Mouse (Mus musculus) cerebellum, adult 9-10 months (tissue): Measurements from ENCODE around the gene Zfp982.
"Not testable (repeated sequence)": the region's sequence is repeated elsewhere in the genome, so short reads cannot be mapped to it uniquely, and the experiment has no call there.

Experiments used
- DNase-seq: peaks from one replicate; pipeline ENCODE4 v3.0.0; 2022

Gene Zfp982

GRCm38 (mm10) chr4:147492117-147492516 is at the start of gene Zfp982:
Gene Zfp982 (plus strand): TSS chr4:147492417.
- not testable (repeated sequence) for DNase-seq

GRCm38 (mm10) chr4:147442649-147443553 is 49.3 kb upstream of the Zfp982 start:
- DNase-seq = not testable (repeated sequence)

- not testable (repeated sequence) for DNase-seq
Observed at GRCm38 (mm10) chr4:147443554-147443927, 48.7 kb upstream of the Zfp982 start.

GRCm38 (mm10) chr4:147445371-147445770 is 46.8 kb upstream of the Zfp982 start:
- not testable (repeated sequence) for DNase-seq

GRCm38 (mm10) chr4:147448358-147448757 is 43.9 kb upstream of the Zfp982 start:
- DNase-seq = no peak

- DNase-seq = no peak
Observed at GRCm38 (mm10) chr4:147449099-147449581, 43.1 kb upstream of the Zfp982 start.

GRCm38 (mm10) chr4:147449986-147450385 is 42.2 kb upstream of the Zfp982 start:
- not testable (repeated sequence) for DNase-seq

- DNase-seq = not testable (repeated sequence)
Observed at GRCm38 (mm10) chr4:147467207-147467606, 25.0 kb upstream of the Zfp982 start.

- DNase-seq = not testable (repeated sequence)
Observed at GRCm38 (mm10) chr4:147498772-147499613, 6.8 kb downstream of the Zfp982 start.

GRCm38 (mm10) chr4:147509174-147509573 is 17.0 kb downstream of the Zfp982 start:
- DNase-seq = no peak

GRCm38 (mm10) chr4:147518981-147519380 is 26.8 kb downstream of the Zfp982 start:
- DNase-seq = no peak

- no peak for DNase-seq
Observed at GRCm38 (mm10) chr4:147520100-147520499, 27.9 kb downstream of the Zfp982 start.

- no peak for DNase-seq
Observed at GRCm38 (mm10) chr4:147525125-147525524, 32.9 kb downstream of the Zfp982 start.

- DNase-seq = no peak
Observed at GRCm38 (mm10) chr4:147530366-147530765, 38.1 kb downstream of the Zfp982 start.

- DNase-seq = not testable (repeated sequence)
Observed at GRCm38 (mm10) chr4:147535916-147536315, 43.7 kb downstream of the Zfp982 start.

- DNase-seq = no peak
Observed at GRCm38 (mm10) chr4:147537702-147538101, 45.5 kb downstream of the Zfp982 start.

- not testable (repeated sequence) for DNase-seq
Observed at GRCm38 (mm10) chr4:147539918-147540317, 47.7 kb downstream of the Zfp982 start, which contains the start of gene Gm16503. Gene Gm16503 (plus strand): TSS chr4:147540218.

GRCm38 (mm10) chr4:147541105-147541504 is 48.9 kb downstream of the Zfp982 start:
- no peak for DNase-seq

- not testable (repeated sequence) for DNase-seq
Observed at GRCm38 (mm10) chr4:147553071-147553470, 60.9 kb downstream of the Zfp982 start, which contains the start of gene Zfp985. Gene Zfp985 (plus strand): TSS chr4:147553277.

GRCm38 (mm10) chr4:147554361-147554760 is 62.1 kb downstream of the Zfp982 start:
- not testable (repeated sequence) for DNase-seq

GRCm38 (mm10) chr4:147556921-147557320 is 64.7 kb downstream of the Zfp982 start:
- not testable (repeated sequence) for DNase-seq

GRCm38 (mm10) chr4:147558011-147558410 is 65.8 kb downstream of the Zfp982 start:
- DNase-seq = not testable (repeated sequence)

- not testable (repeated sequence) for DNase-seq
Observed at GRCm38 (mm10) chr4:147559096-147559495, 66.9 kb downstream of the Zfp982 start.
